Mouse (Mus musculus) ES-E14 (cell line): ENCODE results near the gene Hspbap1. TPM values are rescaled to one million over a fixed set of nuclear protein-coding genes. Genes with fewer than 3 reads are reported as not detected.

ENCODE experiments used
- DNase-seq: peaks from one replicate; pipeline ENCODE4 v3.0.0-alpha.2; 2013; ENCODE audit warnings: low read depth, low spot score
- H3K27ac ChIP-seq: 2 replicates; pipeline ENCODE4 v1.5.1; 2012; ENCODE audit warnings: low read depth, mild to moderate bottlenecking, low read length, moderate library complexity, mixed read lengths; ENCODE audit not compliant: poor library complexity, insufficient read depth, severe bottlenecking
- H3K36me3 ChIP-seq: 2 replicates; pipeline ENCODE4 v1.6.1; 2012; ENCODE audit warnings: mild to moderate bottlenecking, low read length, moderate library complexity, mixed read lengths; ENCODE audit not compliant: control insufficient read depth, poor library complexity, insufficient read depth, severe bottlenecking
- H3K4me1 ChIP-seq, 2 experiments: fragments of 150-350 bp in 1 of 2; sonication (generic) in 1 of 2; 2 replicates each; pipeline ENCODE4 v1.6.1; 2012; ENCODE audit warnings: low read length in 2 of 2, mild to moderate bottlenecking in 1 of 2, mixed read lengths in 1 of 2; ENCODE audit not compliant: control insufficient read depth in 2 of 2, insufficient read depth in 2 of 2, poor library complexity in 1 of 2
- H3K4me3 ChIP-seq, 2 experiments: fragments of 150-350 bp in 1 of 2; sonication (generic) in 1 of 2; 2 replicates each; pipeline ENCODE4 v1.5.1; 2012; ENCODE audit warnings: low read length in 2 of 2, low read depth in 1 of 2, mild to moderate bottlenecking in 1 of 2, mixed read lengths in 1 of 2; ENCODE audit not compliant: insufficient read depth in 1 of 2, poor library complexity in 1 of 2, severe bottlenecking in 1 of 2
- H3K9ac ChIP-seq: 2 replicates; pipeline ENCODE4 v1.6.1; 2012; ENCODE audit warnings: low read depth, mild to moderate bottlenecking, low read length, mixed read lengths; ENCODE audit not compliant: poor library complexity, insufficient read depth, severe bottlenecking
- H3K9me3 ChIP-seq: fragments of 150-350 bp; sonication (generic); 2 replicates; pipeline ENCODE4 v1.6.1; 2012; ENCODE audit warnings: low read depth, mild to moderate bottlenecking, low read length; ENCODE audit not compliant: control insufficient read depth, insufficient read depth
- CHD2 ChIP-seq: IDR thresholded peaks from 2 replicates; pipeline ENCODE4 v1.6.1; 2014; ENCODE audit warnings: mild to moderate bottlenecking, low read depth, low read length, inconsistent platforms
- HCFC1 ChIP-seq: IDR thresholded peaks from 2 replicates; pipeline ENCODE4 v1.6.1; 2012; ENCODE audit warnings: low read length, inconsistent platforms, borderline replicate concordance; ENCODE audit not compliant: insufficient read depth
- MAFK ChIP-seq: IDR thresholded peaks from 2 replicates; pipeline ENCODE4 v1.6.1; 2014; ENCODE audit warnings: mild to moderate bottlenecking, low read depth, low read length, inconsistent platforms; ENCODE audit not compliant: insufficient read depth
- ZC3H11A ChIP-seq: IDR thresholded peaks from 2 replicates; pipeline ENCODE4 v1.6.1; 2012; ENCODE audit warnings: low read depth, mild to moderate bottlenecking, inconsistent platforms, low read length, borderline replicate concordance
- ZNF384 ChIP-seq: IDR thresholded peaks from 2 replicates; pipeline ENCODE4 v1.6.1; 2012; ENCODE audit warnings: low read depth, low read length, inconsistent platforms
- in situ Hi-C, 2 experiments: fragments of 600-800 bp; cut with MboI; formaldehyde crosslinking; loops; one replicate each; pipeline ENCODE4 v1.15.1; 2025; ENCODE audit warnings: low sequenced_read_pairs in 2 of 2, inconsistent platforms in 1 of 2; ENCODE audit not compliant: unreplicated experiment in 2 of 2
- total RNA-seq: library from RNA; depleted of rRNA; stranded (reverse); fragments of 300-350 nt; gene quantifications from 2 replicates; pipeline ENCODE4 v1.2.3, GENCODE M21; 2012

The Hspbap1 gene
- total RNA-seq, 1 experiment: 73.5 TPM

GRCm38 (mm10) chr16:35740943-35741342 lies 29.2 kb upstream of the Hspbap1 start:
- Histone ChIP-seq H3K4me1 (peaks cover 0 to 4% of the 10 kb centered on the region in 2 experiments; a peak in 1 of 4 replicates), H3K9me3 (no peaks in the 10 kb centered on the region), H3K27ac (no peak overlapping the region), H3K4me3 (no peak overlapping the region), H3K9ac (no peak overlapping the region), H3K36me3 (no peaks in the 10 kb centered on the region; the same call in 1 of the 2 replicates)
- no peak for DNase-seq
- TF ChIP-seq ZC3H11A: no peak
- TF ChIP-seq CHD2: no peak
- in situ Hi-C loops: no loop called here

- in situ Hi-C loops: no loop called here
- TF ChIP-seq MAFK (no peak), CHD2 (no peak), HCFC1 (no peak), ZC3H11A (no peak), ZNF384 (no peak)
These were observed 28.6 kb upstream of the Hspbap1 start for GRCm38 (mm10) chr16:35741621-35742020.

GRCm38 (mm10) chr16:35742251-35742937 lies 27.8 kb upstream of the Hspbap1 start:
- Histone ChIP-seq H3K36me3 (no peaks in the 10 kb centered on the region; the same call in 1 of the 2 replicates), H3K9me3 (no peaks in the 10 kb centered on the region), H3K4me1 (peaks cover 0 to 4% of the 10 kb centered on the region in 2 experiments; a peak in 1 of 4 replicates), H3K27ac (no peak overlapping the region), H3K4me3 (no peak overlapping the region), H3K9ac (no peak overlapping the region)
- in situ Hi-C loops: no loop called here
- no peak for TF ChIP-seq MAFK
- TF ChIP-seq HCFC1: no peak
- TF ChIP-seq ZC3H11A: no peak
- TF ChIP-seq ZNF384: no peak
- TF ChIP-seq CHD2: no peak
- DNase-seq: no peak

More at GRCm38 (mm10) chr16:35741621-35742020, 28.6 kb upstream of the Hspbap1 start:
- DNase-seq: no peak
- H3K4me3 ChIP-seq: no peak overlapping the region
- no peak overlapping the region for H3K27ac ChIP-seq
- no peaks in the 10 kb centered on the region; the same call in 1 of the 2 replicates for H3K36me3 ChIP-seq
- peaks cover 0 to 4% of the 10 kb centered on the region in 2 experiments; a peak in 1 of 4 replicates for H3K4me1 ChIP-seq
- no peaks in the 10 kb centered on the region for H3K9me3 ChIP-seq
- H3K9ac ChIP-seq: no peak overlapping the region

DNA sequence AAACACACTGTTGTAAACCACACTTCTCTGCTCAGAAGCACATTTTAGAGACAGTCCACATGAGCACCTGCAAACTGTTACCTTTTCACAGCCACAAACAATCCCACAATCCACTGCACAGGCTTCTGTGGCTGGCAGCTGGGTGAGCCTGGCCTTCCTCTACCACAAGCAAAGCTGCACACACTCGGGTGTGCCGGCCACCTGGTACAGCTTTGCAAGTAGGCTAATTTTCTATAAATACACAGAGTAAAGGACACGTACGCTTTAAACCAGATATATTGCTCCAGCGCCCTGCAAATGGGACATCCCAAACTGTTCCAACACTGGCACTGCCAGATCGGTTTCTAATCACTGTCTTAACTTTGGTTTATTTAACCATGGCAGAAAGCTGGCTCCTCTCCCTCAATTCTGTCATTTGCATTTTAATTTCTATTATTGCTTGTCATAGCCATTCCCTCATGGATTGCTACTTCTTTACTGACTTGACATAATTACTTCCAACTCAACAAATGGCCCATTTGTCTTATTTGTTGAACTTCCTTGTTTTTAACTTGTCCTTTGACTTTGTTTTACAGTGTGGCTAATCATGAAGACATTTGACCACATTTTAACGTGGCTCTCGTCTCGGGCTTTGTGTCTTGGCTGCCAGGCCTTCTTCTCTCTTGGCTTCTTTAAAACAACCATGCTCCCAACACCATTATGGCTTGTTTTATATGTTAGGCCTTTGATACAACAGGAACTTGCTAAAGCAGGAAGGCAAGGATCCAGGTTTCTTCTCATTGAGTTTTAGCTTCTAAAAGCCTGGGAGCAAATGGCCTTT lies 22.5 kb upstream of the Hspbap1 start:
- Histone ChIP-seq H3K27ac (no peak overlapping the region), H3K9me3 (no peaks in the 10 kb centered on the region), H3K36me3 (no peaks in the 10 kb centered on the region), H3K4me1 (no peaks in the 10 kb centered on the region), H3K9ac (no peak overlapping the region), H3K4me3 (no peak overlapping the region)
- in situ Hi-C loops: no loop called here
- TF ChIP-seq ZC3H11A (no peak), HCFC1 (no peak), CHD2 (no peak), ZNF384 (no peak), MAFK (no peak)
- DNase-seq: no peak

- DNase-seq: no peak
- Histone ChIP-seq H3K9me3 (no peaks in the 10 kb centered on the region), H3K36me3 (no peaks in the 10 kb centered on the region), H3K4me1 (no peaks in the 10 kb centered on the region), H3K4me3 (no peak overlapping the region), H3K27ac (no peak overlapping the region), H3K9ac (no peak overlapping the region)
- in situ Hi-C loops: no loop called here
- no peak for TF ChIP-seq CHD2
- TF ChIP-seq MAFK: no peak
- TF ChIP-seq HCFC1: no peak
- TF ChIP-seq ZNF384: no peak
- no peak for TF ChIP-seq ZC3H11A
These were observed 22.0 kb upstream of the Hspbap1 start for GRCm38 (mm10) chr16:35748237-35748603.
